Mouse (Mus musculus): ENCODE measurements around the gene Gm38431. TPM values are rescaled to one million over a fixed set of nuclear protein-coding genes. Genes with fewer than 3 reads are reported as not detected.

Gm38431 gene
- polyA plus RNA-seq, 1 experiment from 2014 or later = 0.61 TPM

GRCm38 (mm10) chr9:21022726-21023125, 69.1 kb downstream of the Gm38431 start:
- ATAC-seq (no peak), DNase-seq (no peak)
- TF ChIP-seq CTCF (IDR thresholded peaks at IDR 0.05; ENCODE audit: low read depth) = peak; percentile 43
- no peak for TF ChIP-seq EP300 (IDR thresholded peaks at IDR 0.05; ENCODE audit: low read depth)
- Histone ChIP-seq H3K4me3 (ENCODE audit: low read depth, low read length) (no peak overlapping the region), H3K9ac (replicated peaks) (no peak overlapping the region), H3K27me3 (ENCODE audit: insufficient read depth, low read length) (no peaks in the 10 kb centered on the region), H3K36me3 (replicated peaks; ENCODE audit: insufficient read depth, low read length) (peaks cover 38% of the 10 kb centered on the region), H3K4me2 (ENCODE audit: low read depth, low read length) (no peak overlapping the region), H3K4me1 (ENCODE audit: insufficient read depth) (peaks cover 2% of the 10 kb centered on the region; the same call in 1 of the 2 replicates), H3K9me3 (ENCODE audit: low read length) (no peaks in the 10 kb centered on the region), H3K27ac (ENCODE audit: low read depth) (no peak overlapping the region)
- WGBS (ENCODE audit: insufficient replicate concordance) = 84% methylated on average over 1 of the region's 1 CpGs

GRCm38 (mm10) chr9:21022288-21022687, 69.5 kb downstream of the Gm38431 start:
- Histone ChIP-seq H3K9ac (replicated peaks) (no peak overlapping the region), H3K36me3 (replicated peaks; ENCODE audit: insufficient read depth, low read length) (peaks cover 34% of the 10 kb centered on the region), H3K4me2 (ENCODE audit: low read depth, low read length) (no peak overlapping the region), H3K4me3 (ENCODE audit: low read depth, low read length) (no peak overlapping the region), H3K27me3 (ENCODE audit: insufficient read depth, low read length) (no peaks in the 10 kb centered on the region), H3K27ac (ENCODE audit: low read depth) (no peak overlapping the region), H3K4me1 (ENCODE audit: insufficient read depth) (peaks cover under 1% of the 10 kb centered on the region), H3K9me3 (ENCODE audit: low read length) (no peaks in the 10 kb centered on the region)
- TF ChIP-seq CTCF (IDR thresholded peaks at IDR 0.05; ENCODE audit: low read depth) = no peak
- TF ChIP-seq EP300 (IDR thresholded peaks at IDR 0.05; ENCODE audit: low read depth) = no peak
- ATAC-seq = no peak
- WGBS (ENCODE audit: insufficient replicate concordance) = 69% methylated on average over 6 of the region's 6 CpGs
- DNase-seq = no peak

- Histone ChIP-seq H3K9me3 (ENCODE audit: low read length) (no peaks in the 10 kb centered on the region), H3K27ac (ENCODE audit: low read depth) (no peak overlapping the region), H3K27me3 (ENCODE audit: insufficient read depth, low read length) (no peaks in the 10 kb centered on the region), H3K36me3 (replicated peaks; ENCODE audit: insufficient read depth, low read length) (peaks cover 25% of the 10 kb centered on the region), H3K4me3 (ENCODE audit: low read depth, low read length) (no peak overlapping the region), H3K9ac (replicated peaks) (no peak overlapping the region), H3K4me1 (ENCODE audit: insufficient read depth) (peaks cover 9% of the 10 kb centered on the region), H3K4me2 (ENCODE audit: low read depth, low read length) (no peak overlapping the region)
- no peak for TF ChIP-seq EP300 (IDR thresholded peaks at IDR 0.05; ENCODE audit: low read depth)
- TF ChIP-seq CTCF (IDR thresholded peaks at IDR 0.05; ENCODE audit: low read depth) = no peak
- DNase-seq = no peak
- no peak for ATAC-seq
- WGBS (ENCODE audit: insufficient replicate concordance) = 76% methylated on average over 3 of the region's 3 CpGs
These were observed 70.4 kb downstream of the Gm38431 start for GRCm38 (mm10) chr9:21021363-21021762.

- peaks cover 23% of the 10 kb centered on the region for H3K4me1 ChIP-seq (ENCODE audit: insufficient read depth)
- no peaks in the 10 kb centered on the region; the same call in 1 of the 2 replicates for H3K27me3 ChIP-seq (ENCODE audit: insufficient read depth, low read length)
- no peak overlapping the region for H3K9ac ChIP-seq (replicated peaks)
- no peak overlapping the region for H3K27ac ChIP-seq (ENCODE audit: low read depth)
- TF ChIP-seq EP300 (IDR thresholded peaks at IDR 0.05; ENCODE audit: low read depth) (no peak), CTCF (IDR thresholded peaks at IDR 0.05; ENCODE audit: low read depth) (no peak)
- no peak for DNase-seq
- ATAC-seq = no peak
- H3K9me3 ChIP-seq (ENCODE audit: low read length) = no peaks in the 10 kb centered on the region
- 82% methylated on average over 2 of the region's 2 CpGs for WGBS (ENCODE audit: insufficient replicate concordance)
- H3K4me2 ChIP-seq (ENCODE audit: low read depth, low read length) = no peak overlapping the region
- H3K36me3 ChIP-seq (replicated peaks; ENCODE audit: insufficient read depth, low read length) = peaks cover 19% of the 10 kb centered on the region
- no peak overlapping the region for H3K4me3 ChIP-seq (ENCODE audit: low read depth, low read length)
These were observed 73.2 kb downstream of the Gm38431 start for GRCm38 (mm10) chr9:21018600-21018999.

MicroRNAs encoded within 50 kb of the gene (microRNA counts, 519-probe panel; counts per million panel counts)
- microRNA mmu-miR-1900 = not detected

Small RNA genes within 50 kb of the gene (microRNA-seq; reads per million reads assigned to microRNA genes)
- gene Mir1900 (not detected), gene Mir7082 (not detected)

Other genes starting within 250 kb of the Gm38431 start
- gene A230050P20Rik, start 223.4 kb downstream of the Gm38431 start, polyA plus RNA-seq (2015; fragmentation: Nextera tagmentation; extraction: Ambion mirVana) = 3.5 and 5.4 TPM in 2 replicates
- gene Angptl6, start 212.3 kb downstream of the Gm38431 start, polyA plus RNA-seq (2015; fragmentation: Nextera tagmentation; extraction: Ambion mirVana) = 16.6 TPM in 2 replicates
- gene Ppan, start 203.8 kb downstream of the Gm38431 start, polyA plus RNA-seq (2015; fragmentation: Nextera tagmentation; extraction: Ambion mirVana) = 32.4 and 32.5 TPM in 2 replicates
- gene Eif3g, start 193.4 kb downstream of the Gm38431 start, polyA plus RNA-seq (2015; fragmentation: Nextera tagmentation; extraction: Ambion mirVana) = 128 and 129 TPM in 2 replicates
- gene Dnmt1, start 132.1 kb downstream of the Gm38431 start, polyA plus RNA-seq (2015; fragmentation: Nextera tagmentation; extraction: Ambion mirVana) = 20.3 and 24.5 TPM in 2 replicates
- gene S1pr2, start 115.2 kb downstream of the Gm38431 start, polyA plus RNA-seq (2015; fragmentation: Nextera tagmentation; extraction: Ambion mirVana) = 2.4 and 3.1 TPM in 2 replicates
- gene Mrpl4, start 89.3 kb downstream of the Gm38431 start, polyA plus RNA-seq (2015; fragmentation: Nextera tagmentation; extraction: Ambion mirVana) = 54.6 and 55.0 TPM in 2 replicates
- gene Icam1, start 76.0 kb downstream of the Gm38431 start, polyA plus RNA-seq (2015; fragmentation: Nextera tagmentation; extraction: Ambion mirVana) = 12.7 and 13.6 TPM in 2 replicates
- gene Icam4, start 62.6 kb downstream of the Gm38431 start, polyA plus RNA-seq (2015; fragmentation: Nextera tagmentation; extraction: Ambion mirVana) = 57.7 and 58.5 TPM in 2 replicates
- 0.05 and 0.08 TPM in 2 replicates for gene Icam5, start 59.9 kb downstream of the Gm38431 start, polyA plus RNA-seq (2015; fragmentation: Nextera tagmentation; extraction: Ambion mirVana)
- 0.51 TPM in 1 of 2 replicates, not detected in the other for gene Zglp1, start 24.9 kb downstream of the Gm38431 start, polyA plus RNA-seq (2015; fragmentation: Nextera tagmentation; extraction: Ambion mirVana)
- gene Gm49373, start 18.9 kb downstream of the Gm38431 start, polyA plus RNA-seq (2015; fragmentation: Nextera tagmentation; extraction: Ambion mirVana) = 0.06 and 0.11 TPM in 2 replicates
- 26.7 and 29.9 TPM in 2 replicates for gene Fdx1l, start 18.4 kb downstream of the Gm38431 start, polyA plus RNA-seq (2015; fragmentation: Nextera tagmentation; extraction: Ambion mirVana)
- 8.3 and 9.5 TPM in 2 replicates for gene Raver1, start within 50 bp of the Gm38431 start, polyA plus RNA-seq (2015; fragmentation: Nextera tagmentation; extraction: Ambion mirVana)
- gene Tyk2, start 39.2 kb upstream of the Gm38431 start, polyA plus RNA-seq (2015; fragmentation: Nextera tagmentation; extraction: Ambion mirVana) = 4.5 and 5.4 TPM in 2 replicates
- 81.1 and 84.1 TPM in 2 replicates for gene Cdc37, start 58.0 kb upstream of the Gm38431 start, polyA plus RNA-seq (2015; fragmentation: Nextera tagmentation; extraction: Ambion mirVana)
- gene Pde4a, start 73.7 kb upstream of the Gm38431 start, polyA plus RNA-seq (2015; fragmentation: Nextera tagmentation; extraction: Ambion mirVana) = 1.4 and 1.5 TPM in 2 replicates
- gene Keap1, start 147.4 kb upstream of the Gm38431 start, polyA plus RNA-seq (2015; fragmentation: Nextera tagmentation; extraction: Ambion mirVana) = 22.9 and 26.5 TPM in 2 replicates
- gene S1pr5, start 156.4 kb upstream of the Gm38431 start, polyA plus RNA-seq (2015; fragmentation: Nextera tagmentation; extraction: Ambion mirVana) = 0.08 and 0.17 TPM in 2 replicates
- 49.3 and 51.2 TPM in 2 replicates for gene Atg4d, start 173.3 kb upstream of the Gm38431 start, polyA plus RNA-seq (2015; fragmentation: Nextera tagmentation; extraction: Ambion mirVana)
- gene Kri1, start 196.0 kb upstream of the Gm38431 start, polyA plus RNA-seq (2015; fragmentation: Nextera tagmentation; extraction: Ambion mirVana) = 4.7 and 5.3 TPM in 2 replicates
- 74.3 and 76.6 TPM in 2 replicates for gene Cdkn2d, start 199.4 kb upstream of the Gm38431 start, polyA plus RNA-seq (2015; fragmentation: Nextera tagmentation; extraction: Ambion mirVana)
- 0.32 and 0.54 TPM in 2 replicates for gene Ap1m2, start 220.3 kb upstream of the Gm38431 start, polyA plus RNA-seq (2015; fragmentation: Nextera tagmentation; extraction: Ambion mirVana)
- 12.8 and 14.4 TPM in 2 replicates for gene Slc44a2, start 228.7 kb upstream of the Gm38431 start, polyA plus RNA-seq (2015; fragmentation: Nextera tagmentation; extraction: Ambion mirVana)

Measured in liver, postnatal 0 days (tissue).